Mouse (Mus musculus) embryonic fibroblast, embryonic 13.5 days (primary cell): ENCODE measurements around the gene Abcc8. TPM values are rescaled to one million over a fixed set of nuclear protein-coding genes. Genes with fewer than 3 reads are reported as not detected.
"Not testable (repeated sequence)": the region's sequence is repeated elsewhere in the genome, so short reads cannot be mapped to it uniquely, and the experiment has no call there.

Experiments
- H3K27ac ChIP-seq: 2 replicates; pipeline ENCODE4 v1.5.1; 2012; ENCODE audit warnings: low read length, control low read depth, inconsistent platforms; ENCODE audit not compliant: insufficient read depth
- H3K4me1 ChIP-seq: 2 replicates; pipeline ENCODE4 v1.6.1; 2011; ENCODE audit warnings: low read length; ENCODE audit not compliant: control insufficient read depth, insufficient read depth
- H3K4me3 ChIP-seq: 2 replicates; pipeline ENCODE4 v1.5.1; 2011; ENCODE audit warnings: mild to moderate bottlenecking, control low read depth, low read length; ENCODE audit not compliant: insufficient read depth
- CTCF ChIP-seq: IDR thresholded peaks from 2 replicates; pipeline ENCODE4 v1.5.1; 2011; ENCODE audit warnings: mild to moderate bottlenecking, control low read depth, low read length, moderate library complexity, borderline replicate concordance; ENCODE audit not compliant: insufficient read depth
- POLR2A ChIP-seq: IDR thresholded peaks from 2 replicates; pipeline ENCODE4 v1.6.1; 2011; ENCODE audit warnings: low read depth, mild to moderate bottlenecking, control low read depth, low read length, moderate library complexity
- polyA plus RNA-seq: library from polyadenylated mRNA; stranded (reverse); fragments of >200 nt; gene quantifications from 2 replicates; pipeline ENCODE4 v1.2.4, GENCODE M21; 2011; ENCODE audit warnings: low read depth; ENCODE audit not compliant: missing spikeins, insufficient read length

The Abcc8 gene
- polyA plus RNA-seq, 1 experiment, result not detected

DNA sequence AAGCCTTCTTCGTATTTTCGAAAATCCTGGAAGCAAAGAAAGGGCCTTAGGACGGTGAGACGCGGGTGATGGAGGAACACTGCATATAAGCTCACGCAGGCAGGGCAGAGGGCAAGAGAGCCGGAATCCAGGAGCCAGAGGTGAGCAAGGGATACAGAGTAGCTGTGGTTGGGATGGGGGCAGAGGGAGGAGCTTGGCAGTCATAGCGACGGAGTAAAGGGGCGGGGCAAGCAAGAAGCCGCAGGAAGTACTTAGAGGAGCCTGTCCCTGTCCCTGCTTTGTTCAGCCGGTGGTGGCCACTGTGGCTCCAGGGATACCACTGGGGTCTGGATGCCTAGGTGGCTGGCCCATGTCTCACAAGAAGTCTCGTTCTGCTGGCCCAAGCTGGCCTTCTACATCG is 21.8 kb upstream of the Abcc8 start:
- TF ChIP-seq POLR2A (no peak), CTCF (no peak)
- Histone ChIP-seq H3K27ac (no peak overlapping the region), H3K4me1 (no peaks in the 10 kb centered on the region), H3K4me3 (no peak overlapping the region)

DNA sequence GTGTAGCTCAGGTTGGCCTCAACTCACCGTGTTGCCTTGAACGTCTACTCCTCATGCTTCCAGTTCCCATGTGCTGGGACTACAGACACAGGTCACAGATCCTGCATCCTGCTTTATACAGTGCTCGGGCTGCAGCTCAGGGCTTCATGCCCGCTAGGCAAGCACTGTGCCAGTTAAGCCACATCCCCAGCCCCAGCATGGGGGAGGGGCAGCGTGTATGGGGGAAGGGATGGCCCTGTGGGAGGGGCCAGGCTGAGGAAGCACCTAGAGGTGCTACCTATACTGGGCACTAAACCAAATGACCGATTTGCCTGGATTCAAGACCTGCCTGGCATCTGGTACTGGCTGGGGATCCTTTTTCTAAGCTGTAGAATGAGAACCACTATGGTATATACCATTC is 20.2 kb upstream of the Abcc8 start:
- H3K4me3 ChIP-seq, result no peak overlapping the region
- TF ChIP-seq CTCF (no peak), POLR2A (no peak)
- no peaks in the 10 kb centered on the region for H3K4me1 ChIP-seq
- H3K27ac ChIP-seq, result no peak overlapping the region

DNA sequence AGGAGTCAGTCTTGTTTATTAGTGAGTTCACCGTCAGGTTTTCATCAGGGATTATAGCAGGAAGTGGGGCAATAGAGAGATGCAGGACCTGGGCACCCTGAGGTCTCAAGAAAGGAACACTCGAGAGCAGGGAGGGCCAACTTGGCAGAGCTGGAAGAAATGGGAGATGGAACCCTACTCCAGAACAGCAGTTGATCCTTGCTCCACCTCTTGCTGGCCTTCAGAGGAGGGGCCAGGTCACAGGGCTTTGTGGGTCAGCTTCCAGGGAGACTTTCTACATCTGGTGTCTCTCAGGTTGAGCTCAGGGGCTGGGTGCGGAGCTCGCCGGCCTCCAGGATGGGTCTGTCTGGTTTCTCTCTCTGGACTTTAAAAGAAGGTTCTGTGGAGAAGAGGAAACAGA is 15.5 kb upstream of the Abcc8 start:
- H3K4me1 ChIP-seq, result no peaks in the 10 kb centered on the region
- no peak overlapping the region for H3K27ac ChIP-seq
- no peak overlapping the region for H3K4me3 ChIP-seq
- TF ChIP-seq POLR2A, result no peak
- no peak for TF ChIP-seq CTCF

DNA sequence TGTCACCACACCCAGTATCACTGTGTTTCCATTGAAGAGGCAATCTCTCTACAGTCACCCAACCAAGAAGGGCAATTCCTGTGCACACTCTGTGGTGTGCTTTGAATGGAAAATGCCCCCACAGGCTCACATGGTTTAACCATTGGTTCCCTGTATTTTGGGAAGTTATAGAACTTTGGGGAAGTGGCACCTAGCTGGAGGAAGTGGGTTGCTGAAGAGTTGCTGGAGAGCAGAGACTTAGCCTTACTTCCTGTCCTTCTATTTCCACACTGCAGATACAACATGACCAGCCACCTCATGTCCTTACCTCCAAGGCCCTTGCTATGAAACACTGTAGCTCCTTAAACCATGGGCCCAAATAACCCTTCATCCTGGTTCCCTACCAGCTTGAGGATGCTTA is 4.4 kb upstream of the Abcc8 start:
- Histone ChIP-seq H3K4me1 (no peaks in the 10 kb centered on the region), H3K4me3 (no peak overlapping the region), H3K27ac (no peak overlapping the region)
- TF ChIP-seq CTCF, result no peak
- no peak for TF ChIP-seq POLR2A

DNA sequence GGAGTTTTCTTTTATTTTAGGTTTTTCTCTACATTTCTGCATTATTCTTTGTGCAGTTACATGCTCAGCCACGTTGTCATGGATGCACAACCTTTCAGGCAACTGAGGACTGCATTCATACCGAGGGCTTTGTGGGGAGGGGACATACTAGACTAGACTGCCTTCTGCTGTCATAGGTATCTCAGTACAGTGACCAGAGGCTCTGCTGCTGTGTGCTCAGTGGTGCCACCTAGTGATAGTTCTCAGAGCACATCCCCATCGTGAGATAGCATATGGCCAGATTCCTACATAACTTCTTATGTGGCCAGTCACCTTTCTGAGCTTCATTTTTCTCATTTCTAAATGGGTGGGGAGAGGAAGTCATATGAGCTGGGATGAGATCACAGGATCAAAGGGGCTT is 1.8 kb upstream of the Abcc8 start:
- no peak overlapping the region for H3K27ac ChIP-seq
- no peak overlapping the region for H3K4me3 ChIP-seq
- no peak for TF ChIP-seq POLR2A
- TF ChIP-seq CTCF, result peak; percentile 92
- no peaks in the 10 kb centered on the region for H3K4me1 ChIP-seq

DNA sequence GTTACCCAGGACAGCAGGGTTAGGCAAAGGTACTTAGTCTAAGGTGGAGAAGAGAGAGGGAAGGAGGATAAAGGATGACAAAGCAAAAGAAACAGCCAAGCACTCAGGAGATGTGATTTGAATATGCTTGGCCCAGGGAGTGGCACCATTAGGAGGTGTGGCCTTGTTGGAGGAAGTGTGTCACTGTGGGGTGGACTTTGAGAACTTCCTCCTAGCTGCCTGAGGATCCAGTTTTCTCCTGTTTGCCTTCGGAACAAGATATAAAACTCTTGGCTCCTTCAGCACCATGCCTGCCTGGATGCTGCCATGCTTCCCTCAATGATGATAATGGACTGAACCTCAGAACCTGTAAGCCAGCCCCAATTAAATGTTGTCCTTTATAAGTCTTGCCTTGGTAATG is 10.9 kb downstream of the Abcc8 start:
- H3K4me1 ChIP-seq, H3K4me3 ChIP-seq, H3K27ac ChIP-seq: not testable (repeated sequence)

DNA sequence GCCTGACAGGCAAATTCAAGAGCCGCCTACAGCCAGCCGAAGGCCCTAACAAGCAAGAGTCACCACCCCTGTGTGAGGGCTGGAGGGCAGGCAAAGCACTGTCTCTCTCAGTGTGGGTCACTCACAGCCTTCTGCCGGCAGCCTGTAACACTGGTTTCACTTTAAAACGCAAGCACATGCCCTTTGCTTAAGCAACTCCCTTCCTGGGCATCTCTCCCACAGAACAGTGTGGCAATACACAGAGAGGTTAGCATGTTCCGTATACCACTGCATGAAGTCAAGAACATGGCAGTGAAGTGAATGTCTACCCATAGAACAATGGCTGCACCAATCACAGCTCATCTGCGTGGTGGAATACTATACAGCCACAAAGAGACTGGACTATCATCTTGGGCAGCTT is 11.4 kb downstream of the Abcc8 start:
- no peaks in the 10 kb centered on the region for H3K4me1 ChIP-seq
- H3K27ac ChIP-seq, result no peak overlapping the region
- H3K4me3 ChIP-seq, result no peak overlapping the region
- TF ChIP-seq POLR2A, result no peak
- TF ChIP-seq CTCF, result no peak

DNA sequence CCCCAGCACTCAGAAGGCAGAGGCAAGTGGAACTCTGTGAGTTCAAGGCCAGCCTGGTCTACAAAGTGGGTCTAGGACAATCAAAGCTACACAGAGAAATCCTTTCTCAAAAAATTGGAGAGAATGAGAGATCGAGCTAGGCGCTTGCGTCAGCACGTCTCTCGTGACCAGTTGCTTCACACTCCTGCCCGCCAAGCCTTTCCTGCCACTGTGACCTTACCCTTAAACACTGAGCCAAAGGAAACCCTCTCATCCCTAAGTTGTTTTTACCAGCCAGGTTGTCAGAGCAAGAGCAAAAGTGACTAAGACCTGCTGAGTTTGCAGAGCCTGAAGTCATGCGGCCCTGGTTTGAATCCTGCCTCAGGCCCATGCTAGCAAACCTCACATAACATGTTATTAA is 11.9 kb downstream of the Abcc8 start:
- Histone ChIP-seq H3K4me3 (no peak overlapping the region), H3K27ac (no peak overlapping the region), H3K4me1 (no peaks in the 10 kb centered on the region)
- TF ChIP-seq POLR2A (no peak), CTCF (no peak)

DNA sequence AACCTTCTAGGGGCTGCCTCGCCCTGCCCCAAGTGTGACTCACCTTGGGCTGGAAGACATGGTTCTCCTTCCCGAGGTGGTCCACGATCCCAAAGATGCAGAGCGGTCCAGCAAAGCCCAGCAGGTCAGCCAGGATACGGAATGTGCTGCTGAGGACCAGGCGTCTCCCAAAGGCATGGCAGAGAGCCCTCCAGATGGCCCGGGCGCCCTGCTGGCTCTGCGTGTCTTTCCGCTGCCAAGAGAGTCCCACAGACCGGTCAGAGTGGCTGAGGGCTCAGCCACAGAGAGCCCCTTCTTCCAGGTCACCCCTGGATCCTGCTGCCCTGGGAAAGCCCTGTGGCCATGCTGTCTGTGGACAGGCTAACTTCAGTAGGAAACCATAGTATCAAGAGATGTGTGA is 14.0 kb downstream of the Abcc8 start:
- Histone ChIP-seq H3K4me1 (no peaks in the 10 kb centered on the region), H3K27ac (no peak overlapping the region), H3K4me3 (no peak overlapping the region)
- no peak for TF ChIP-seq POLR2A
- TF ChIP-seq CTCF, result no peak

DNA sequence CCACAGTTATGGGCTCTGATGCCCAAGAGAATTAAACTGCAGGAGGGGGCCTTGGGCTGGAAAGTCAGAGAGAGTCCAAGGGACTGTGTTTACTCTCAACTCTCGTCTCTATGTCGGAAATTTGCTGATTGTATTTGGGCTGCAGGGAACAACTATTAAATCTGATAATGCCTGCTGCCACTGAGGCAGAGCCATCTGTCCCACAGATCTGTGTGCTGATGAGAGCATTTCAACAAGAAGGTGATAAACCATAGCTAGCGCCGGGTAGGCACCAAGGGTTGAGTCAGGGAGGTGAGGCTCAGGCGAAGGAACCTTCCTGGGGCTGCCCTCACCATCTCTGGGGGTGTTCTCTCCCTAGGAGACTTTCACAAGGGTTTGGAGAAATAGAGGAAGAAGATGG is 17.1 kb downstream of the Abcc8 start:
- no peak overlapping the region for H3K4me3 ChIP-seq
- TF ChIP-seq POLR2A (no peak), CTCF (no peak)
- no peaks in the 10 kb centered on the region for H3K4me1 ChIP-seq
- no peak overlapping the region for H3K27ac ChIP-seq

DNA sequence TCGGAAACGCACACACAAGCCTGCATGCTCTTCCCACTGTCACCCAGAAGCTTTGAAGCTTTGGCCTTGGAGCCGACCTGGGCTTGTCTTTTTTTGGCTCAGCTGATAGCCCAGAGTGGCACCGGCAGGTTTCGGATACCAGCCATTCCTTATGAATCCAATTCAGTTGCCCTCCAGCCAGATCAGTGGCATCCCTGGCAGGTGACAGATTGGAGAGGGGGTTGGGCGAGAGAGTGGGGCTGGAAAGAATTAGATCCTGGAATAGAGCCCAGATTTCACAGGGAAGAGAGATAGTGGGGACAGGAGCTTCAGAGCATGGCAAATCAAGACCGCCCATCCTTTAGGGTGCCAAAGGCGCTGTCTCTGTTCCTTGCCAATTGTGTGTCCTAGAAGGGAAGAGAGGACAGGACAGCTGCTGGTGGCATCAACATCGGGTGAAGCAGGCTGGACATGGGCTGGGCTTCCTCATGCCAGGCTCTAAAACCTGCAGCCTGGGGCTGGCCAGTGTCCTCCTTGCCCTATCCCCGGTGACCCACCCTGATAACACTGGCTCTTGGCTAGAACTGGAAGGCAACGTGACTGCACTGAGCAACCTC is 17.6 kb downstream of the Abcc8 start:
- no peak overlapping the region for H3K4me3 ChIP-seq
- no peak overlapping the region for H3K27ac ChIP-seq
- TF ChIP-seq CTCF (no peak), POLR2A (no peak)
- no peaks in the 10 kb centered on the region for H3K4me1 ChIP-seq

DNA sequence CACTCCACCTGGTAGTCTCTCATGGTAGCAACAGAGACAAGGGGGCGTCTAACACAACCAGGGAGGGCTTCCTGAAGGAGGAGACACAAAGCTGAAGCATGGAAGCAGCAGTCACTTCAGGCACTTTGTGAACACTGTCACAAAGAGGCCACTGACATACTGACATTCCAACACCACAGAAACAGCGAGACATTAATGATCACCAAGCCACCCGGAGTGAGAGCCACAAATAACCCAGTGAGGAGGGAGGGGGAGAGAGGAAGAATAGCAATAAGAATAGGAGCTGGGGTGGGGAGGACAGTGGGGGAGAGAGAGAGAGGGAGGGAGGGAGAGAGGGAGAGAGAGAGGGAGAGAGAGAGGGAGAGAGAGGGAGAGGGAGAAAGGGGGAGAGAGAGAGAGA is 18.2 kb downstream of the Abcc8 start:
- no peak overlapping the region for H3K4me3 ChIP-seq
- no peak for TF ChIP-seq POLR2A
- TF ChIP-seq CTCF, result no peak
- H3K4me1 ChIP-seq, result no peaks in the 10 kb centered on the region
- H3K27ac ChIP-seq, result no peak overlapping the region
